Mouse (Mus musculus) E14TG2a.4 (cell line): ENCODE results near the gene Ckap4.

Source experiments
- H3K27me3 ChIP-seq: 2 replicates; pipeline ENCODE4 v1.6.1; 2014; ENCODE audit warnings: low read length, control low read depth; ENCODE audit not compliant: insufficient read depth
- H3K36me3 ChIP-seq: 2 replicates; pipeline ENCODE4 v1.6.1; 2014; ENCODE audit warnings: low read length, control low read depth; ENCODE audit not compliant: insufficient read depth
- H3K4me1 ChIP-seq: replicated peaks from 2 replicates; pipeline ENCODE4 v1.6.1; 2014; ENCODE audit warnings: low read depth, low read length, control low read depth
- H3K4me3 ChIP-seq: replicated peaks from 2 replicates; pipeline ENCODE4 v1.5.1; 2014; ENCODE audit warnings: mild to moderate bottlenecking, low read length
- H3K9me3 ChIP-seq: 2 replicates; pipeline ENCODE4 v1.6.1; 2014; ENCODE audit warnings: low read length, control low read depth
- CTCF ChIP-seq: conservative IDR thresholded peaks from 2 replicates; pipeline ENCODE4 v1.5.1; 2014; ENCODE audit warnings: low read length
- NANOG ChIP-seq: IDR thresholded peaks from 2 replicates; pipeline ENCODE4 v1.6.1; 2014; ENCODE audit warnings: borderline replicate concordance, low read length, mixed read lengths
- POU5F1 ChIP-seq: IDR thresholded peaks from 2 replicates; pipeline ENCODE4 v1.6.1; 2014; ENCODE audit warnings: low read length, borderline replicate concordance

The Ckap4 gene

GRCm38 (mm10) chr10:84480667-84481326 is 53.1 kb downstream of the Ckap4 start:
- no peak overlapping the region for H3K4me3 ChIP-seq
- H3K9me3 ChIP-seq = peaks cover 6% of the 10 kb centered on the region
- H3K27me3 ChIP-seq = no peaks in the 10 kb centered on the region
- peaks cover 16% of the 10 kb centered on the region for H3K4me1 ChIP-seq
- no peak for TF ChIP-seq POU5F1
- H3K36me3 ChIP-seq = no peaks in the 10 kb centered on the region

- Histone ChIP-seq H3K27me3 (no peaks in the 10 kb centered on the region), H3K9me3 (peaks cover 6% of the 10 kb centered on the region), H3K4me3 (no peak overlapping the region), H3K4me1 (peaks cover 16% of the 10 kb centered on the region), H3K36me3 (no peaks in the 10 kb centered on the region)
- no peak for TF ChIP-seq NANOG
- no peak for TF ChIP-seq POU5F1
- no peak for TF ChIP-seq CTCF
Measured at GRCm38 (mm10) chr10:84480146-84480545, 53.7 kb downstream of the Ckap4 start.

- no peaks in the 10 kb centered on the region; the same call in 1 of the 2 replicates for H3K9me3 ChIP-seq
- no peaks in the 10 kb centered on the region for H3K36me3 ChIP-seq
- no peaks in the 10 kb centered on the region for H3K27me3 ChIP-seq
- TF ChIP-seq POU5F1 (no peak), CTCF (no peak), NANOG (no peak)
- H3K4me3 ChIP-seq = no peak overlapping the region
- H3K4me1 ChIP-seq = peaks cover 16% of the 10 kb centered on the region
Measured at GRCm38 (mm10) chr10:84477613-84478076, 56.2 kb downstream of the Ckap4 start.

GRCm38 (mm10) chr10:84477045-84477612 is 56.7 kb downstream of the Ckap4 start:
- no peaks in the 10 kb centered on the region for H3K27me3 ChIP-seq
- peaks cover 16% of the 10 kb centered on the region for H3K4me1 ChIP-seq
- H3K4me3 ChIP-seq = no peak overlapping the region
- no peaks in the 10 kb centered on the region; the same call in 1 of the 2 replicates for H3K9me3 ChIP-seq
- TF ChIP-seq CTCF (no peak), POU5F1 (no peak), NANOG (no peak)
- H3K36me3 ChIP-seq = no peaks in the 10 kb centered on the region
